Mouse (Mus musculus) brain, embryonic 14.5 days (tissue): ENCODE data around the gene Tas1r3. TPM values are rescaled to one million over a fixed set of nuclear protein-coding genes. Genes with fewer than 3 reads are reported as not detected.

Experiments
- DNase-seq: peaks from one replicate; pipeline ENCODE4 v3.0.0-alpha.2; 2011; ENCODE audit warnings: low read depth
- CTCF ChIP-seq: fragments of 200-500 bp; IDR thresholded peaks from 2 replicates; pipeline ENCODE4 v1.5.1; 2012; ENCODE audit warnings: inconsistent platforms, mild to moderate bottlenecking, moderate library complexity, borderline replicate concordance; ENCODE audit not compliant: insufficient read depth, insufficient read length; ENCODE audit errors: extremely low read depth
- POLR2A ChIP-seq: fragments of 200-500 bp; IDR thresholded peaks from 2 replicates; pipeline ENCODE4 v1.6.1; 2012; ENCODE audit warnings: mild to moderate bottlenecking, inconsistent platforms, borderline replicate concordance; ENCODE audit not compliant: poor library complexity, insufficient read depth, insufficient read length, severe bottlenecking; ENCODE audit errors: extremely low read depth
- polyA plus RNA-seq: library from polyadenylated mRNA; depleted of rRNA; stranded (reverse); fragments of >200 nt; gene quantifications from 2 replicates; pipeline ENCODE4 v1.2.3, GENCODE M21; 2012; rRNA removed

Tas1r3 gene
- polyA plus RNA-seq, 1 experiment, result 0.83 TPM

DNA sequence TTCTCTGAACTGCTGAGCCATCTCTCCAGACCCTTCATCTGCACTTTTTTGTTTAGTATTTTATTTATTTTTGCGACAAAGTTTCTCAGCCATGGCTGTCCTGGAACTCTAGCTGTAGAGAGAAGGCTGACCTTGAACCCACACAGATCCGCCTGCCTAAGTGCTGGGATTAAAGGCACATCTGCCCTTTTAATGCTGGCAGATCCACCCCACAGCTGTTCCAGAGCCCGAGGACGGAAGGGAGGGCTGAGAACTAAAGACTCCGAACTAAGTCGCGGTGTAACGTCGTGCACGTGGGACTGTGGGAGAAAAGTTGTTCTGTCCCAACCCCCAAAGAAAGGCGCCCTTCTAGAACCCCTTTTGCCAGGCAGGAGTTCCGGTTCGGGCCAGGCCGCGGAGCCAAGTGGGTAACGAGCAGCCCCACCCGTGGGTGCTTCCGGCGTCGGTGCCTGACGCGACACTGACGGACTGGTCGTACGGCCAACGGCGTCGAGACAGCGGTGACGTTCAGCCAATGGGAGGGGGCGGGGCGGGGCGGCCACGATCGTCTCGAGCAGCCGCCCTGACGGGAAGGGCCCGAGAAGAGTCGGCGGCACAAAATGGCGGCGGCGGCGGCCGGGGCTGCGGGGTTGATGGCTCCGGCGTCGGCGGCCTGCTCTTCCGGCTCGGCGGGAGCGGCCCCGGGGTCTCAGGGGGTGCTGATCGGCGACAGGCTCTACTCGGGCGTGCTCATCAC is 51.1 kb downstream of the Tas1r3 start, which contains the start of gene Ccnl2:
Gene Ccnl2 (plus strand): TSS at position 561 of the 736 bp plus-strand sequence.
- no peak for TF ChIP-seq CTCF
- TF ChIP-seq POLR2A, result peak; percentile 77
- peak; percentile 99 for DNase-seq

Other genes starting within 250 kb of the Tas1r3 start
- gene Cdk11b, start 238.5 kb downstream of the Tas1r3 start, polyA plus RNA-seq, result 32.8 and 52.2 TPM in 2 replicates
- not detected in 2 replicates for gene Gm10563, start 218.0 kb downstream of the Tas1r3 start, polyA plus RNA-seq
- 9.8 and 11.0 TPM in 2 replicates for gene Mmp23, start 210.0 kb downstream of the Tas1r3 start, polyA plus RNA-seq
- 94.1 and 114 TPM in 2 replicates for gene Mib2, start 194.2 kb downstream of the Tas1r3 start, polyA plus RNA-seq
- 27.0 and 30.3 TPM in 2 replicates for gene Fndc10, start 169.0 kb downstream of the Tas1r3 start, polyA plus RNA-seq
- 117 and 133 TPM in 2 replicates for gene Ssu72, start 158.6 kb downstream of the Tas1r3 start, polyA plus RNA-seq
- gene Tmem240, start 128.6 kb downstream of the Tas1r3 start, polyA plus RNA-seq, result 31.1 and 31.4 TPM in 2 replicates
- gene Atad3a, start 102.3 kb downstream of the Tas1r3 start, polyA plus RNA-seq, result 103 and 120 TPM in 2 replicates
- gene Vwa1, start 88.7 kb downstream of the Tas1r3 start, polyA plus RNA-seq, result 22.0 and 25.3 TPM in 2 replicates
- 1.4 and 1.5 TPM in 2 replicates for gene Tmem88b, start 77.5 kb downstream of the Tas1r3 start, polyA plus RNA-seq
- gene Ankrd65, start 72.9 kb downstream of the Tas1r3 start, polyA plus RNA-seq, result not detected in 2 replicates
- gene Mrpl20, start 60.5 kb downstream of the Tas1r3 start, polyA plus RNA-seq, result 94.1 and 117 TPM in 2 replicates
- gene Ccnl2, start 50.9 kb downstream of the Tas1r3 start, polyA plus RNA-seq, result 161 and 223 TPM in 2 replicates
- gene Aurkaip1, start 32.1 kb downstream of the Tas1r3 start, polyA plus RNA-seq, result 100 and 128 TPM in 2 replicates
- 39.9 and 42.2 TPM in 2 replicates for gene Mxra8, start 23.7 kb downstream of the Tas1r3 start, polyA plus RNA-seq
- 139 and 184 TPM in 2 replicates for gene Dvl1, start 16.0 kb downstream of the Tas1r3 start, polyA plus RNA-seq
- gene Cptp, start 6.1 kb upstream of the Tas1r3 start, polyA plus RNA-seq, result 29.0 and 30.0 TPM in 2 replicates
- gene Ints11, start 6.2 kb upstream of the Tas1r3 start, polyA plus RNA-seq, result 69.1 and 96.2 TPM in 2 replicates
- gene Pusl1, start 28.4 kb upstream of the Tas1r3 start, polyA plus RNA-seq, result 75.1 and 115 TPM in 2 replicates
- 128 and 130 TPM in 2 replicates for gene Acap3, start 28.5 kb upstream of the Tas1r3 start, polyA plus RNA-seq
- 114 and 144 TPM in 2 replicates for gene Ube2j2, start 80.5 kb upstream of the Tas1r3 start, polyA plus RNA-seq
- 8.6 and 11.0 TPM in 2 replicates for gene C1qtnf12, start 99.0 kb upstream of the Tas1r3 start, polyA plus RNA-seq
- 19.3 and 22.2 TPM in 2 replicates for gene B3galt6, start 129.3 kb upstream of the Tas1r3 start, polyA plus RNA-seq
- 36.8 and 61.3 TPM in 2 replicates for gene Sdf4, start 129.5 kb upstream of the Tas1r3 start, polyA plus RNA-seq
- gene Tnfrsf4, start 150.5 kb upstream of the Tas1r3 start, polyA plus RNA-seq, result 3.3 and 4.4 TPM in 2 replicates
- gene Tnfrsf18, start 162.8 kb upstream of the Tas1r3 start, polyA plus RNA-seq, result 0.24 and 0.25 TPM in 2 replicates
- 0.05 and 0.23 TPM in 2 replicates for gene Ttll10, start 196.1 kb upstream of the Tas1r3 start, polyA plus RNA-seq
- gene 9430015G10Rik, start 246.6 kb upstream of the Tas1r3 start, polyA plus RNA-seq, result 68.0 and 85.5 TPM in 2 replicates